Mouse (Mus musculus) bone marrow, adult 2 months (tissue): ENCODE results near the gene Acvr1. TPM values are rescaled to one million over a fixed set of nuclear protein-coding genes. Genes with fewer than 3 reads are reported as not detected.

Source experiments
- H3K27ac ChIP-seq: fragments of 200-500 bp; 2 replicates; pipeline ENCODE4 v1.5.1; 2012; ENCODE audit warnings: low read depth, mild to moderate bottlenecking, control low read depth, inconsistent platforms, low read length; ENCODE audit not compliant: control insufficient read depth, poor library complexity, insufficient read depth
- H3K4me1 ChIP-seq: fragments of 200-500 bp; 2 replicates; pipeline ENCODE4 v1.6.1; 2011; ENCODE audit warnings: low read length; ENCODE audit not compliant: control insufficient read depth, insufficient read depth
- H3K4me3 ChIP-seq: fragments of 200-500 bp; replicated peaks from 2 replicates; pipeline ENCODE3; 2011; ENCODE audit warnings: mild to moderate bottlenecking, low read depth, low read length, control low read depth; ENCODE audit not compliant: control insufficient read depth
- CTCF ChIP-seq: fragments of 200-500 bp; IDR thresholded peaks from 2 replicates; pipeline ENCODE4 v1.5.1; 2011; ENCODE audit warnings: low read length, control low read depth; ENCODE audit not compliant: control insufficient read depth, insufficient read depth
- POLR2A ChIP-seq: fragments of 200-500 bp; IDR thresholded peaks from 2 replicates; pipeline ENCODE4 v1.6.1; 2011; ENCODE audit warnings: low read depth, mild to moderate bottlenecking, control low read depth, low read length, borderline replicate concordance; ENCODE audit not compliant: control insufficient read depth
- WGBS: fragments of 180-500 bp; shearing (Covaris S2); methylation state at CpG from one replicate; pipeline ENCODE4 v1.1.7; 2018; 5-methylcytosine and 5-hydroxymethylcytosine counted together
- polyA plus RNA-seq: library from polyadenylated mRNA; stranded (reverse); fragments of >200 nt; gene quantifications from 2 replicates; pipeline ENCODE4 v1.2.4, GENCODE M21; 2011; ENCODE audit warnings: low replicate concordance; ENCODE audit not compliant: missing spikeins, insufficient read depth, insufficient read length

Gene Acvr1
- polyA plus RNA-seq, 1 experiment: 3.1 TPM

GRCm38 (mm10) chr2:58496647-58497410 is 70.1 kb downstream of the Acvr1 start:
- no peaks in the 10 kb centered on the region for H3K4me1 ChIP-seq
- 36% methylated on average over 8 of the region's 8 CpGs for WGBS
- TF ChIP-seq POLR2A (no peak), CTCF (no peak)
- no peak overlapping the region for H3K4me3 ChIP-seq
- H3K27ac ChIP-seq: no peak overlapping the region

- TF ChIP-seq POLR2A (no peak), CTCF (no peak)
- Histone ChIP-seq H3K4me3 (no peak overlapping the region), H3K27ac (no peak overlapping the region), H3K4me1 (no peaks in the 10 kb centered on the region)
- 87% methylated on average over 3 of the region's 3 CpGs for WGBS
These were observed 71.7 kb downstream of the Acvr1 start for GRCm38 (mm10) chr2:58495271-58495670.

- Histone ChIP-seq H3K4me3 (no peak overlapping the region), H3K4me1 (no peaks in the 10 kb centered on the region), H3K27ac (no peak overlapping the region)
- 86% methylated on average over 18 of the region's 18 CpGs for WGBS
- no peak for TF ChIP-seq POLR2A
- no peak for TF ChIP-seq CTCF
These were observed 73.0 kb downstream of the Acvr1 start for GRCm38 (mm10) chr2:58493685-58494635.

GRCm38 (mm10) chr2:58489275-58489674 is 77.7 kb downstream of the Acvr1 start:
- Histone ChIP-seq H3K4me1 (no peaks in the 10 kb centered on the region; the same call in 1 of the 2 replicates), H3K27ac (no peak overlapping the region), H3K4me3 (no peak overlapping the region)
- no peak for TF ChIP-seq POLR2A
- no peak for TF ChIP-seq CTCF
- WGBS: 83% methylated on average over 9 of the region's 9 CpGs

DNA sequence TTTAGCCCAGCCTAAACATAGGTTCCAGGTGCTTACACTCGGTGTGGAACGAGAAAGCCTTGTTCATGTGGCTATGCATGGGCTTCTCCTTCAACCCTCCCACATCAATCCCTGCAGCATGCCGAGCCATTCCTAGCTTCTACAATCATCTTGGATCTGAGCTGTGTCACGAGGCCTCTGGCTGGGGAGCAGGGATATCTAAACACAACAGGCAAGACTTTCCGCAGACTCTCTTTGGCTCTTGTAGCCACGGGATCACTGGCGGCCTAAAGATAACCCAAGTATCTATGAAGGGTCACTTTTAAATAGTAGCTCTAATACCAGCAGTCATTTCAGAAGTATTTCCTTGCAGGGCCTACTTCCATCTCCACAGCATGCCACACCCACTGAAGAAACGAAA is 78.6 kb downstream of the Acvr1 start:
- Histone ChIP-seq H3K4me3 (no peak overlapping the region), H3K4me1 (no peaks in the 10 kb centered on the region; the same call in 1 of the 2 replicates), H3K27ac (no peak overlapping the region)
- no peak for TF ChIP-seq CTCF
- TF ChIP-seq POLR2A: no peak
- 84% methylated on average over 8 of the region's 8 CpGs for WGBS

GRCm38 (mm10) chr2:58487279-58487560 is 79.7 kb downstream of the Acvr1 start:
- Histone ChIP-seq H3K4me3 (no peak overlapping the region), H3K4me1 (no peaks in the 10 kb centered on the region; the same call in 1 of the 2 replicates), H3K27ac (no peak overlapping the region)
- 82% methylated on average over 3 of the region's 3 CpGs for WGBS
- TF ChIP-seq CTCF (no peak), POLR2A (no peak)

DNA sequence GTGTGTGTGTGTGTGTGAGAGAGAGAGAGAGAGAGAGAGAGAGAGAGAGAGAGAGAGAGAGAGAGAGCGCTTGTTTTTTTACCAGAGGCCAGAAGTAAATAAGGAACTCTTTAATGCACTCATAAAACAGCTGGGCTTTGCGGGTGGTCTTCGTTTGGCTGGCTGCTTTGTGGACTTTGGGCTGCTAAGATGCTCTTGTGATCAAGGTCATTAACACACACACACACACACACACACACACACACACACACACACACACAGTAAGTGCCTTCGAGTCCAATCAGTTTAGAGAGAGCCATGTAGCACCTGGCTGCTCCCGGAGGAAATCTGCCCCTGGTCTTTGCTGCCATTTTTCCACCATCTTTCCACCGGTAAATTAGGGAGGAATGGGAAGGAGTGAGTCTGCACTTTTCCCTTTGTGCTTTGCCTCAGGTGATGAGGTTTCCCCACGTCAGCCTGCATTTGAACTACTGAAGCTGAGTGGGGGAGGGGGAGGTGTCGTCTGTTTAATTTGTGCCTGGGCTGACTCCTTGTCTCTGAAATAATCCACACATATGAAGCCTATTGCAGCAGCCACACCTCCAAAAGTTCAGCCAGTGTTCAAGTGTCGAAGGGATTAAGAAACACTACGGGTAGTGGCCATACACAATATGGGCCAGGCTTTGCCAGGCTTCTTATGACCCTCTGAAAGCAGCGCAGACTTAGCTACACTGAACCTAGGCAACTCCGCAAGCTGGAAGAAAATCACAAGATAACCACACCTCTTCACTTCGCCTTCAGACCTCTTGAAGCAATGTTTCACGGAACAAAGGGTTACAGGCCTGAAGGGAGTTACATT is 80.3 kb downstream of the Acvr1 start:
- H3K4me1 ChIP-seq: no peaks in the 10 kb centered on the region; the same call in 1 of the 2 replicates
- H3K4me3 ChIP-seq: no peak overlapping the region
- WGBS: 85% methylated on average over 14 of the region's 14 CpGs
- TF ChIP-seq POLR2A (no peak), CTCF (no peak)
- no peak overlapping the region for H3K27ac ChIP-seq
